Mouse (Mus musculus) activated CD4-positive, CD25-positive, alpha-beta regulatory T cell, adult 9 weeks (primary cell): ENCODE results near the gene Depdc1b. TPM values are rescaled to one million over a fixed set of nuclear protein-coding genes. Genes with fewer than 3 reads are reported as not detected.

Experiments used
- polyA plus RNA-seq: library from polyadenylated mRNA; unstranded; fragments of 100-300 nt; shearing (Covaris generic); gene quantifications from one replicate; pipeline ENCODE4 v1.2.1, GENCODE M21; 2017

Gene Depdc1b
- polyA plus RNA-seq, result 2.8 TPM

DNA sequence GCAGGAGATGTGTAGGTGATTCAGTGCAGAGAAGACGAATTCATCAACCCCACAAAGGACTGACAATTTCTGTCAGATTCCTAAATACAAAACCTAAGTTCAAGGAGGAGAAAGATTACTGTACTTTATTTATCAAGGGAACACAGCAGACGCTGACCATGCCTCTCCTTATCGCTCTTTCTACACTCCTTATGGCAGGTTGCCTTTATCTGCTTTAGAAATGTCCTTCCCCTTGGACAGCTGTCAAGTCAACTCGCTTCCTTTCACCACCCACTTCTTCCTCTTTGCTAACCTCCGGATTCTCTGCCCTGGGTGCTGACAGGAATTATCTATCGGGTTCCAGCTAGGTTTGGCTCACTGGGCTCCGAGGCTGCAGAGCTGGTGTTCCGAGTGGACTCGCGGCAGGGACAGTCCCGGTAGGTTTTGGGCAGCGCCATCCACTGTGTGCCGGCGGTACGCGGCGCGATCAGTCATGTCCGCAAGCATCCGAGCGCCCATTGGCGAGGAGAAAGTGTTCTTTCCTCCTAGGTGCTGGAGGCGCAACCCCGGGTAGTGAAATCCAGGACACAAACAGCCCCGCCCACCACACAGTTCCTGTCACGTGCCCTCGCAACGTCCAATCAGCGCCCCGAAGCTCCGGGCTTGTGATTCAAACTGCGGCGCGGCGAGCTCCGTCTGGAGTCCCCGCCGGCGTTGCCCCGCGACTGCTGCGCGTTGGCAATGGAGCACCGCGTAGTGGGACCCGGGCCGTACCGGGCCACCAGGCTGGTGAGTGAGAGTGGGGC is at the start of gene Depdc1b:
TSS of gene Depdc1b (plus strand) at position 631 of the 785 bp plus-strand sequence.

DNA sequence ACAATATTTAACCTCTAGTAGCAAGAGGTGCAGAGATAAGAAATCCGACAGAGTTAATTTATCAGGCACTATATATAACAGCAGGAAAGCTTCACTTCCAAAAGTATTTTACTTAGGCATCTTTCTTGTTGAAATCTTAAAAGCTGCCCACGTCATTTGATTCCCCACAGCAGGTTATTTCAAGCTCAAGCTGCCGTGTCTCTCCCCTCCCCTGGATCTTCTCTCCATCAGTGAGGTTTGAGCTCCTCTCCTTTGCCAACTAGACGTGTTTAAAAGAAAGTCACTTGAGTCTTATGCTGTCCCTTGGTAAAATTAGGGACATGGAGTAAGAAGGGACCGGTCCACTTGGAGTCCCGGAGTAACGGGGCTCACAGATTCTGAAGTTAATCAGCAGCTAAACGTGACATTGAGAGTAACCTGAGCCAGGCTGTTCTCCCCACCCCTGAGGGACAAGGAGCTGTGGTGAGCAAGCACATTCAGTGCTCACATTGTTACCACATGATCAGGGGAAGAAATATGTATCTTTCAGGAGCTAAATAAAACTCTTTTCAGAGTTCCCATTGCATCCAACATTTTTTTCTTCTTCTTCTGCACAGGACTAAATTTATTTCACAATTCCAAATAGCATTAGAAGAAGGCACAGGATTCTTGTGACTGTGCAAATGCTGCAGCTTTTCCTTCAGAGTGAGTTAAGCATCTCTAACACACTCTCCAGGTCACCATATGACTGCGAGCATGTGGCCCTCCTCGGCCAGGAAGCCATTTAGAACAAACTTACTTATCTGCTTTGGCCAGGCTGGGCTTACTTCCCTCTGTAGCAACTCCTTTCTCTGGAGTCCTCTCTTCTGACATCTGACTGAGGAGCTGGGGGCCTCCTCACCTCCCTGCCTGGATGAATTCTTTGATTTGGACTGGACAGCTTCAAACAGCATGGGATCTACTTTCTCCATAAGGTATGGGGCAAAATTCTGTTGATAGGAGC is 133.3 kb downstream of the Depdc1b start, which contains the start of gene Pde4d:
TSS of gene Pde4d (plus strand) at position 833 of the 982 bp plus-strand sequence.

Other genes with a start within 250 kb of the Depdc1b start
- gene Ndufaf2, start 157.7 kb upstream of the Depdc1b start, polyA plus RNA-seq, result 18.9 TPM
- gene Ercc8, start 157.6 kb upstream of the Depdc1b start, polyA plus RNA-seq, result 19.5 TPM
- 0.27 TPM for gene Elovl7, start 101.9 kb upstream of the Depdc1b start, polyA plus RNA-seq
- 5.0 TPM for gene Pde4d, start 133.6 kb downstream of the Depdc1b start, polyA plus RNA-seq